Mouse (Mus musculus): ENCODE results near the gene Spata2l.

DNA sequence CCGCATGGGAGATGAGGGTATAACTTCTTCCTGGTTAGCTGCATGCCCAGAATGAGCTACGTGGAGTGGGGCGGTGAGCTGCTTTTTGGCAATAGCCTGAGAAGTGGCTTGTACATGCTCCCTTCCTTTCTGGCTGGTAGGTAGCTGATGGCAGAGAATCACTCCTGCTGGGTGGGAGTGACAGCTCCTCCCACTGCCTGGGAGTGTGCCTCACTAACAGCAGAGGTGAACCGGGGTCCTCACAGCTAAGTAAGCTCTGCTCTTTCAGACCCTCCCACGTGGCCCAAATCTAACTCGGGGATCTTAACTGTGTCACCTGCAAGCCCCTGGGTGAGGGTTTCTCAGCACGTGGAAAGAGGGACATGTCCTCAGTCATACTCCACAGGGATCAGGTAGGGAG, 3.5 kb downstream of the Spata2l start:
- TF ChIP-seq CTCF (IDR thresholded peaks at IDR 0.05; ENCODE audit: low read depth, low read length) (no peak), EP300 (IDR thresholded peaks at IDR 0.05; ENCODE audit: insufficient read depth, low read depth, low read length) (no peak)

All from ES-Bruce4 (cell line).